Mouse (Mus musculus): ENCODE results near the gene Pdcd1. TPM values are rescaled to one million over a fixed set of nuclear protein-coding genes. Genes with fewer than 3 reads are reported as not detected.
"Not testable (repeated sequence)": the region's sequence is repeated elsewhere in the genome, so short reads cannot be mapped to it uniquely, and the experiment has no call there.

Gene Pdcd1
- total RNA-seq, 2 experiments from 2014 or later = not detected

GRCm38 (mm10) chr1:94033075-94033602 is 19.2 kb downstream of the Pdcd1 start:
- DNase-seq (ENCODE audit: low spot score in 2 of 2) = no peak

GRCm38 (mm10) chr1:94028741-94029140 is 23.6 kb downstream of the Pdcd1 start:
- no peak for DNase-seq (ENCODE audit: low spot score in 2 of 2)

- no peak for DNase-seq (ENCODE audit: low spot score in 2 of 2)
These were observed 24.7 kb downstream of the Pdcd1 start for GRCm38 (mm10) chr1:94027506-94028108.

DNA sequence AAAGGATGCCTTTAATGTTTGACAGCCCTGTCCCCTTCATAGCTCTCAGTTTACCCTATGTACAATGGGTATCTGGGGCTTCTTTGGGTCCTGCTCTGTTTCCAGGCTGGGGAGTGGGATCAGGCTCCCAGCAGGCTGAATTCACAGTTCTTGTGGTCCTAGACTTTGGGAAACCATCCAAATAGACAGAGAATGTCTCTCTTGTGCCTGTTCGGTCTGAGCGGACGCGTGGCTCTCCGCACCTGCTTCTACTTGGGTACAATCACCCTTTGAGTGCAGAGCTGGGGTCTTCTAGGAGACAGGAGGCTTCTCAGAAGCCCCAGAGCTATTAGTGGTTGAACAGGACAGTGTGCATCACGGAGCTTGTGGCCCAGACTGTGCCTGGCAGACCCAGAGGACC is 32.2 kb downstream of the Pdcd1 start, which contains the start of gene Neu4:
Neu4 (plus strand) TSS at position 301 of the 400 bp plus-strand sequence.
- no peak for DNase-seq (ENCODE audit: low spot score in 2 of 2)

DNA sequence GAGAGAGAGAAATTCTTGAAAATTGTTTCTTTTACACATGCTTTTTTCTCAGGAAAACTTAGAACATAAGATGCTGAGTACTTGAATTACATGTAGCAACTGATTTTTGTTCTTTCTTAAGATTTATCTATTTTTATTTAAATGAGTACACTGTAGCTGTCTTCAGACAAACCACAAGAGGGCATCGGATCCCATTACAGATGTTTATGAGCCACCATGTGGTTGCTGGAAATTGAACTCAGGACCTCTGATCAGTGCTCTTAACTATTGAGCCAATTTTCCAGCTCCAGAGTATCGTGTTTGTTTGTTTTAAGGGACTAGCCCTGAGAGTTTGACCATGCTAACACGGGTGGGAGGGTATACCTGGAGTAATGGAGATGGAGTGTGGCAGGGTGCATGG is 40.7 kb downstream of the Pdcd1 start:
- no peak for DNase-seq (ENCODE audit: low spot score in 2 of 2)

DNA sequence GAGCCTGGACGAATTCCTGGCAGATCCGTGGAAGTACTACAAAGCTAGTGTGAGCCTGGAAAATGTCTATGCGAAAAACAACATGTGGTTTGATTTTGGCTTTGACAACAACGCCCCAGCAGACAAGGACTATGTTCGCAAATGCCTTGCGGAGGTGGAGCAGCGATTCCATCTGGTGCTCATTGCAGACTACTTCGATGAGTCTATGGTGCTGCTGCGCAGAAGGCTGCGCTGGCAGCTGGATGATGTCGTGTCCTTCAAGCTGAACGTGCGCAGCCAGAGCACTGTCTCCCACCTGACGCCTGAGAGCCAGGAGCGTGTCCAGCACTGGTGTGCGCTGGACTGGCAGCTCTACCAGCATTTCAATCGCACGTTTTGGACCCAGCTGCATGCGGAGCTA is 43.5 kb downstream of the Pdcd1 start:
- not testable (repeated sequence) for DNase-seq (ENCODE audit: low spot score in 2 of 2)

- DNase-seq (ENCODE audit: low spot score in 2 of 2) = not testable (repeated sequence)
These were observed 46.3 kb downstream of the Pdcd1 start for GRCm38 (mm10) chr1:94005954-94006506.

- DNase-seq (ENCODE audit: low spot score in 2 of 2) = no peak
These were observed 51.3 kb downstream of the Pdcd1 start for GRCm38 (mm10) chr1:94001023-94001422.

DNA sequence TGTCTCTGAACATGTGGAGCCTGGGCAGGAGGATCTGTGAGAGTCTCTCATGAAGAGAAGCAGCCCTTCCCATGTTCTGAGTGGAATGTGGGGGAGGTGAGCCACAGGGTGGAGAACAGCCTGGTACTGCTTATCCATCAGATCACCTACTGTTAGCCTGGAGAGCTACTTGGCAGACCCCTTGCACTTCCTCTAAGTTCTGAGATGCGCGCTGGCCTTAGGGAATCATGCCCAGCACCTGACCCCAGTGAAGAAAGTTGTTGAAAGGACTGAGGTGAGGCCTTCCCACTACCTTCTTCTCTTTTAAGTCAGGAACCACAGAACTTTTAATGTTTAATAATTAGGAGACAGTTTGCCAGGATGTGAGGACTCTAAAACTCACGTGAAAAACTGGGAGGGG is 60.9 kb downstream of the Pdcd1 start:
- not testable (repeated sequence) for DNase-seq (ENCODE audit: low spot score in 2 of 2)

DNA sequence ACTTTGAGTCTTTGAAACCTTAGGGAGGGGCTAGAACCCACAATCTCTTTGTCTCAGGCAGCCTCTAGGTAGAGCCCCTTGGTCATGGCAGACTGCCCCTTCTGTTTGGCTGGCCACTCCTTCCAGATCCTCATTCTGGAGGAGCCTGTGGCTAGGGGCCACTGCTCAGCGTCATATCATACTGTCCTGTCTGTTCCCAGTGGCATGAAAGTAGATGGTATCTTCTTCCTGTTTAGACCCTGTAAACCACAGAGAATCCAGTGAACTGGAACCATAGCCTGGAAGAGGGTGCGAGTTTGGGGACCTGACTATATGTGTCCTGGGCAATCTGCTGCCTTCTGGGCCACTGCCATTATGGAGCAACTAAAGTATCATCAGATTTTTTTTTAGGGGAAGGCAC is 61.3 kb downstream of the Pdcd1 start:
- not testable (repeated sequence) for DNase-seq (ENCODE audit: low spot score in 2 of 2)

GRCm38 (mm10) chr1:93990209-93990608 is 62.1 kb downstream of the Pdcd1 start, which contains the start of gene Gal3st2c:
Gal3st2c (plus strand) TSS chr1:93990509.
- DNase-seq (ENCODE audit: low spot score in 2 of 2) = not testable (repeated sequence)

DNA sequence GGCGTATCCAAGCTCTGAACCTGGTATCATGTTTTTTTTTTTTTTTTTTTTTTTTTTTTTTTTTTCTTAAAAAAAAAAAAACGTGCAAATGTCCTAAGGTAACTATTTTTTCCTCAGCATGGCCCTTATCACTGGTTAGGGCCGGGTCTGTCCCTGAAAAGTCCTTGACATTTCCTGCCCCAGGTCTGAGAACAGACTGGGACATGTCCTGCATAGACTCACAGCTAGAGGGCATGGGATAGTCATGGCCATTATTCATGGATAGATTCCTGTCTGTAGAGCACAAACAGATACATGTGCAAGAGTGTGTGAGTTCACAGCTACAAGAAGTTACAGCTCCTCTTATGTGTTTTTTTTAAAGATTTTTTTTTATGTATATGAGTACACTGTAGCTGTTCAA is 63.6 kb downstream of the Pdcd1 start:
- no peak for DNase-seq (ENCODE audit: low spot score in 2 of 2)

Other genes starting within 250 kb of the Pdcd1 start
- gene Ing5, start 248.6 kb downstream of the Pdcd1 start, total RNA-seq (2021) = 10 to 100 TPM; 20.4 to 21.9 TPM
- 10 to 100 TPM; 40.9 to 41.9 TPM for gene D2hgdh, start 227.6 kb downstream of the Pdcd1 start, total RNA-seq (2021)
- gene Gal3st2, start 191.2 kb downstream of the Pdcd1 start, total RNA-seq (2021) = not detected
- gene Gal3st2b, start 134.2 kb downstream of the Pdcd1 start, total RNA-seq (2021) = under 1 TPM in 1 of 2 experiments, not detected in 1; 0.45 TPM
- gene Gal3st2c, start 62.0 kb downstream of the Pdcd1 start, total RNA-seq (2021) = under 1 TPM; 0.08 to 0.11 TPM
- gene Neu4, start 32.1 kb downstream of the Pdcd1 start, total RNA-seq (2021) = not detected